In the genomic region with DNA sequence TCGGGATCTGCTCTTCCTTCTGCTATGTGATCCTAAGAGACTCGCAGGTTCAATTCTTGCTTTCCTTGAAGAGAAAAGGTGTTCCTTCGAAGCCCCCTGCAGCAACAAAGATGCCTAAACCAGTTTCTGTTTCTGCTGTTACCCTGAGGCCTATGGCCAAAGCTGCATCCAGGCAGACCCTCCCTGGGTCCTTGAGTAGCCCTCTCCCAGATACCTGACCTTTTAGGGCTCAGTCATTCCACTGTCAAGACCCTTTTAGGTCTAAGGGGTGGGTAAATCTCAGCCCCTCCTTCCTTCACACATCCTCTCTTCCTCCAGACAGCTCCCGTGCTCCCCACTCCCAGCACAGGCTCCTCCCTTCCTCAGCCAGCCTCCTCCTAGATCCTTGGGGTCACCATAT, we compare ENCODE assay signal across 23 mouse cellular contexts. TPM values are rescaled to one million over a fixed set of nuclear protein-coding genes. Genes with fewer than 3 reads are reported as not detected.
DNase-seq lines count a peak whose midpoint lies in the region; ATAC-seq and TF ChIP-seq lines count a peak whose summit lies in the region.
"Had no signal": no experiment of that assay in that cellular context is flagged by ENCODE, and none has a peak within 500 bp of the region (broad histone marks: within the 10 kb centered on the region; RNA-seq: fewer than 3 reads in every experiment).

No protein-coding gene starts in this region.

- DNase-seq in liver, embryonic 11.5 days (ENCODE audit: low spot score): no peak
- peak; percentile 27 for DNase-seq in ES-CJ7 (ENCODE audit: low read depth, low spot score)
- DNase-seq in stomach, postnatal 0 days (ENCODE audit: low spot score): no peak
- no peak for DNase-seq in lung, postnatal 10 days
- no peak for DNase-seq in hindbrain, embryonic 11.5 days (ENCODE audit: low spot score)
- DNase-seq: adrenal gland, postnatal 10 days; cerebellum, adult 11 months; cerebellum, adult 8-10 months; cerebellum, postnatal 14 days; gastrocnemius, postnatal 36 days; heart, adult 11 months; heart, postnatal 36 days had no signal

- H3K27ac ChIP-seq in liver, embryonic 12.5 days: peak overlapping the region; percentile 98
- H3K27ac ChIP-seq in liver, embryonic 11.5 days (ENCODE audit: low read depth, low read length): no peak overlapping the region
- H3K27ac ChIP-seq in liver, embryonic 16.5 days (ENCODE audit: low read length): peak overlapping the region; percentile 21
- peak overlapping the region; percentile 20 for H3K27ac ChIP-seq in stomach, postnatal 0 days (replicated peaks)
- H3K27ac ChIP-seq in hindbrain, embryonic 11.5 days (ENCODE audit: low read depth, low read length): no peak overlapping the region
- H3K27ac ChIP-seq: embryonic facial prominence, embryonic 13.5 days; forebrain, embryonic 15.5 days; heart, embryonic 13.5 days; hindbrain, embryonic 12.5 days had no signal

- H3K36me3 ChIP-seq in liver, embryonic 12.5 days: peaks cover 10% of the 10 kb centered on the region
- H3K36me3 ChIP-seq in liver, embryonic 11.5 days (ENCODE audit: control insufficient read depth, insufficient read depth, low read length): no peaks in the 10 kb centered on the region
- H3K36me3 ChIP-seq in liver, embryonic 16.5 days (ENCODE audit: control insufficient read depth, insufficient read depth): no peaks in the 10 kb centered on the region
- H3K36me3 ChIP-seq in stomach, postnatal 0 days (ENCODE audit: control insufficient read depth, insufficient read depth, low read length): no peaks in the 10 kb centered on the region
- H3K36me3 ChIP-seq in hindbrain, embryonic 11.5 days (ENCODE audit: control insufficient read depth, insufficient read depth, low read length): no peaks in the 10 kb centered on the region
- H3K36me3 ChIP-seq: embryonic facial prominence, embryonic 13.5 days; forebrain, embryonic 15.5 days; heart, embryonic 13.5 days; hindbrain, embryonic 12.5 days had no signal

- H3K4me1 ChIP-seq in liver, embryonic 12.5 days: peaks cover 76% of the 10 kb centered on the region
- H3K4me1 ChIP-seq in liver, embryonic 11.5 days (replicated peaks; ENCODE audit: control insufficient read depth, insufficient read depth, low read length): peaks cover 33% of the 10 kb centered on the region
- peaks cover 53% of the 10 kb centered on the region for H3K4me1 ChIP-seq in liver, embryonic 16.5 days (ENCODE audit: control insufficient read depth, low read depth, low read length)
- no peaks in the 10 kb centered on the region for H3K4me1 ChIP-seq in stomach, postnatal 0 days (replicated peaks; ENCODE audit: control insufficient read depth, insufficient read depth)
- H3K4me1 ChIP-seq in hindbrain, embryonic 11.5 days (replicated peaks; ENCODE audit: control insufficient read depth, insufficient read depth, low read length): no peaks in the 10 kb centered on the region
- H3K4me1 ChIP-seq: forebrain, embryonic 15.5 days; hindbrain, embryonic 12.5 days had no signal

- no peak for TF ChIP-seq EP300 in stomach, postnatal 0 days (optimal IDR thresholded peaks at IDR 0.05)

- H3K9me3 ChIP-seq in liver, embryonic 12.5 days (replicated peaks): no peaks in the 10 kb centered on the region
- H3K9me3 ChIP-seq in liver, embryonic 11.5 days (ENCODE audit: control insufficient read depth, low read length): no peaks in the 10 kb centered on the region
- H3K9me3 ChIP-seq in liver, embryonic 16.5 days (replicated peaks; ENCODE audit: control insufficient read depth, low read length): no peaks in the 10 kb centered on the region
- H3K9me3 ChIP-seq in stomach, postnatal 0 days (ENCODE audit: control insufficient read depth, low read length): no peaks in the 10 kb centered on the region
- no peaks in the 10 kb centered on the region for H3K9me3 ChIP-seq in hindbrain, embryonic 11.5 days (ENCODE audit: control insufficient read depth, low read length)
- H3K9me3 ChIP-seq: embryonic facial prominence, embryonic 13.5 days; forebrain, embryonic 15.5 days; G1E; heart, embryonic 13.5 days; hindbrain, embryonic 12.5 days had no signal

- WGBS in liver, embryonic 12.5 days (ENCODE audit: insufficient replicate concordance): 69% methylated on average over 4 of the region's 4 CpGs
- 66% methylated on average over 4 of the region's 4 CpGs for WGBS in liver, embryonic 11.5 days
- WGBS in liver, embryonic 16.5 days (ENCODE audit: insufficient replicate concordance): 68% methylated on average over 4 of the region's 4 CpGs
- 69% methylated on average over 4 of the region's 4 CpGs for WGBS in stomach, postnatal 0 days
- 79% methylated on average over 4 of the region's 4 CpGs for WGBS in hindbrain, embryonic 11.5 days

- H3K4me3 ChIP-seq in liver, embryonic 12.5 days: no peak overlapping the region
- no peak overlapping the region for H3K4me3 ChIP-seq in liver, embryonic 11.5 days (ENCODE audit: low read depth, low read length)
- H3K4me3 ChIP-seq in liver, embryonic 16.5 days (ENCODE audit: low read depth, low read length): no peak overlapping the region
- no peak overlapping the region for H3K4me3 ChIP-seq in stomach, postnatal 0 days (ENCODE audit: low read depth, low read length)
- H3K4me3 ChIP-seq in hindbrain, embryonic 11.5 days (ENCODE audit: low read depth, low read length): no peak overlapping the region
- H3K4me3 ChIP-seq: embryonic facial prominence, embryonic 13.5 days; forebrain, embryonic 15.5 days; heart, embryonic 13.5 days; hindbrain, embryonic 12.5 days had no signal

- peak overlapping the region; percentile 72 for H3K4me2 ChIP-seq in liver, embryonic 12.5 days
- H3K4me2 ChIP-seq in liver, embryonic 11.5 days: no peak overlapping the region
- H3K4me2 ChIP-seq in liver, embryonic 16.5 days (ENCODE audit: low read depth, low read length): peak overlapping the region; percentile 59
- no peak overlapping the region for H3K4me2 ChIP-seq in stomach, postnatal 0 days (replicated peaks; ENCODE audit: low read depth)
- H3K4me2 ChIP-seq in hindbrain, embryonic 11.5 days (replicated peaks; ENCODE audit: low read depth, low read length): no peak overlapping the region
- H3K4me2 ChIP-seq: embryonic facial prominence, embryonic 13.5 days; forebrain, embryonic 15.5 days; heart, embryonic 13.5 days; hindbrain, embryonic 12.5 days had no signal

- ATAC-seq in liver, embryonic 12.5 days: no peak
- no peak for ATAC-seq in liver, embryonic 11.5 days (replicated peaks; ENCODE audit: low FRiP score)
- ATAC-seq in liver, embryonic 16.5 days (ENCODE audit: low read depth): no peak
- no peak for ATAC-seq in stomach, postnatal 0 days (ENCODE audit: low FRiP score, low TSS enrichment)
- no peak for ATAC-seq in hindbrain, embryonic 11.5 days (ENCODE audit: low FRiP score)
- ATAC-seq: forebrain, embryonic 15.5 days; hindbrain, embryonic 16.5 days had no signal

- TF ChIP-seq CTCF in stomach, postnatal 0 days (IDR thresholded peaks at IDR 0.05; ENCODE audit: low read depth): no peak

- H3K27me3 ChIP-seq in liver, embryonic 12.5 days (replicated peaks): peaks cover 34% of the 10 kb centered on the region
- H3K27me3 ChIP-seq in liver, embryonic 11.5 days (replicated peaks; ENCODE audit: control insufficient read depth, insufficient read depth, low read length): no peaks in the 10 kb centered on the region
- no peaks in the 10 kb centered on the region for H3K27me3 ChIP-seq in liver, embryonic 16.5 days (ENCODE audit: control insufficient read depth, insufficient read depth, low read depth, low read length)
- no peaks in the 10 kb centered on the region for H3K27me3 ChIP-seq in stomach, postnatal 0 days (ENCODE audit: control insufficient read depth, insufficient read depth, low read length)
- no peaks in the 10 kb centered on the region for H3K27me3 ChIP-seq in hindbrain, embryonic 11.5 days (ENCODE audit: control insufficient read depth, insufficient read depth, low read length)
- H3K27me3 ChIP-seq: embryonic facial prominence, embryonic 13.5 days; forebrain, embryonic 15.5 days; hindbrain, embryonic 12.5 days had no signal

- peak overlapping the region; percentile 47 for H3K9ac ChIP-seq in liver, embryonic 12.5 days
- H3K9ac ChIP-seq in liver, embryonic 11.5 days (ENCODE audit: low read depth, low read length): no peak overlapping the region
- no peak overlapping the region for H3K9ac ChIP-seq in liver, embryonic 16.5 days (ENCODE audit: low read depth, low read length)
- H3K9ac ChIP-seq in stomach, postnatal 0 days (ENCODE audit: low read length): no peak overlapping the region
- no peak overlapping the region for H3K9ac ChIP-seq in hindbrain, embryonic 11.5 days (ENCODE audit: low read depth, low read length)
- H3K9ac ChIP-seq: embryonic facial prominence, embryonic 13.5 days; forebrain, embryonic 15.5 days; heart, embryonic 13.5 days; hindbrain, embryonic 12.5 days had no signal

RNA-seq across cellular contexts. Expression of gene Aqp3, which starts 8.8 kb away (rescaled TPM):
- polyA plus RNA-seq in liver, embryonic 12.5 days (2016; fragmentation: Nextera tagmentation; extraction: Ambion mirVana): 20.9 and 22.3 TPM in 2 replicates
- 12.7 and 15.7 TPM in 2 replicates for polyA plus RNA-seq in liver, embryonic 11.5 days (2014; fragmentation: Nextera tagmentation; extraction: Ambion mirVana)
- 10.4 and 11.4 TPM in 2 replicates for polyA plus RNA-seq in liver, embryonic 16.5 days (2015; fragmentation: Nextera tagmentation; extraction: Ambion mirVana)
- polyA plus RNA-seq in stomach, postnatal 0 days (2015; fragmentation: Nextera tagmentation; extraction: Ambion mirVana): 202 and 227 TPM in 2 replicates
- polyA plus RNA-seq in hindbrain, embryonic 11.5 days (2014; fragmentation: Nextera tagmentation; extraction: Ambion mirVana): 1.2 and 1.3 TPM in 2 replicates
- polyA plus RNA-seq: cortical plate, adult 2 months had no signal

RNA-seq across cellular contexts. Expression of gene Nol6, which starts 35.1 kb away (rescaled TPM):
- polyA plus RNA-seq in liver, embryonic 12.5 days (2016; fragmentation: Nextera tagmentation; extraction: Ambion mirVana): 21.9 and 22.0 TPM in 2 replicates
- polyA plus RNA-seq in liver, embryonic 11.5 days (2014; fragmentation: Nextera tagmentation; extraction: Ambion mirVana): 35.8 and 39.8 TPM in 2 replicates
- polyA plus RNA-seq in liver, embryonic 16.5 days (2015; fragmentation: Nextera tagmentation; extraction: Ambion mirVana): 8.5 and 10.1 TPM in 2 replicates
- 9.5 and 10.9 TPM in 2 replicates for polyA plus RNA-seq in stomach, postnatal 0 days (2015; fragmentation: Nextera tagmentation; extraction: Ambion mirVana)
- 14.7 and 17.6 TPM in 2 replicates for polyA plus RNA-seq in hindbrain, embryonic 11.5 days (2014; fragmentation: Nextera tagmentation; extraction: Ambion mirVana)

RNA-seq across cellular contexts. Expression of gene Aqp7, which starts 41.2 kb away (rescaled TPM):
- polyA plus RNA-seq in liver, embryonic 12.5 days (2016; fragmentation: Nextera tagmentation; extraction: Ambion mirVana): 1.3 and 1.8 TPM in 2 replicates
- polyA plus RNA-seq in liver, embryonic 11.5 days (2014; fragmentation: Nextera tagmentation; extraction: Ambion mirVana): 0.86 and 1.2 TPM in 2 replicates
- polyA plus RNA-seq in liver, embryonic 16.5 days (2015; fragmentation: Nextera tagmentation; extraction: Ambion mirVana): 1.1 and 1.4 TPM in 2 replicates
- polyA plus RNA-seq in stomach, postnatal 0 days (2015; fragmentation: Nextera tagmentation; extraction: Ambion mirVana): 0.39 and 0.47 TPM in 2 replicates
- polyA plus RNA-seq in hindbrain, embryonic 11.5 days (2014; fragmentation: Nextera tagmentation; extraction: Ambion mirVana): 0.07 TPM in 1 of 2 replicates, not detected in the other
- polyA plus RNA-seq: brain, embryonic 14.5 days; cortical plate, adult 2 months; forebrain, embryonic 11.5 days; forebrain, embryonic 15.5 days; G1E; heart, embryonic 13.5 days; hindbrain, embryonic 12.5 days; hindbrain, embryonic 16.5 days had no signal

RNA-seq across cellular contexts. Expression of gene Ube2r2, which starts 46.4 kb away (rescaled TPM):
- 39.9 and 44.8 TPM in 2 replicates for polyA plus RNA-seq in liver, embryonic 12.5 days (2016; fragmentation: Nextera tagmentation; extraction: Ambion mirVana)
- polyA plus RNA-seq in liver, embryonic 11.5 days (2014; fragmentation: Nextera tagmentation; extraction: Ambion mirVana): 46.7 and 49.2 TPM in 2 replicates
- 47.9 and 56.0 TPM in 2 replicates for polyA plus RNA-seq in liver, embryonic 16.5 days (2015; fragmentation: Nextera tagmentation; extraction: Ambion mirVana)
- 76.3 and 89.0 TPM in 2 replicates for polyA plus RNA-seq in stomach, postnatal 0 days (2015; fragmentation: Nextera tagmentation; extraction: Ambion mirVana)
- polyA plus RNA-seq in hindbrain, embryonic 11.5 days (2014; fragmentation: Nextera tagmentation; extraction: Ambion mirVana): 100 and 107 TPM in 2 replicates

Comparison
In these comparisons a context has a peak if more than half of its experiments do, and no peak if none do; other contexts are left out.
1. H3K27ac ChIP-seq: peak in liver, embryonic 12.5 days (single experiment), liver, embryonic 16.5 days (single experiment) and stomach, postnatal 0 days (single experiment); none in liver, embryonic 11.5 days (single experiment) and hindbrain, embryonic 11.5 days (single experiment).
2. H3K4me2 ChIP-seq: peak in liver, embryonic 12.5 days (single experiment) and liver, embryonic 16.5 days (single experiment); none in liver, embryonic 11.5 days (single experiment), stomach, postnatal 0 days (single experiment) and hindbrain, embryonic 11.5 days (single experiment).